Mouse (Mus musculus) thymus, postnatal 14 days (tissue): ENCODE data around the gene Eef1a2.

Experiments used
- DNase-seq: peaks from one replicate; pipeline ENCODE4 v3.0.0; 2021

Eef1a2 gene

GRCm38 (mm10) chr2:181128963-181129362 lies 27.9 kb downstream of the Eef1a2 start:
- DNase-seq = no peak

GRCm38 (mm10) chr2:181127786-181128185 lies 29.0 kb downstream of the Eef1a2 start:
- DNase-seq = no peak

GRCm38 (mm10) chr2:181125726-181126455 lies 30.9 kb downstream of the Eef1a2 start:
- no peak for DNase-seq

DNA sequence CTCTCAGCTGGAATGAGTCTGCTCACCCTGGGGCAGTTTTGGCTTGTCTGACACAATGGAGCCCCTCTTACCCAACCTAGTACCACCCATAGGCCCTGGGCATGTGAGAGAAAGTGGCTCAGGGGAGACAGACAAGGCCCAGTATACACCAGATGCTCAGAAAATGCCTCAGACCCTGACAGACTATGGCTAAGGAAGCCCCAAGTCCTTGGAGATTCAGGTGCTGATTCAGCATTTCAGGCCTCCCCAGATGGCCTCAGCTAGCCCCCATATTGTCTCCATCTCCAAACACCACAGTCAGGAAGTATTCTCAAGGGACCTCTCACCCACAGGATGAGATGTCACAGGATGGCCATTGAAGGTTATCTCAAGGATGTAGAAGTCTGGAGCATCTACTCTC lies 34.2 kb downstream of the Eef1a2 start:
- DNase-seq = no peak

- no peak for DNase-seq
Observed at GRCm38 (mm10) chr2:181120922-181121449, 35.8 kb downstream of the Eef1a2 start.

DNA sequence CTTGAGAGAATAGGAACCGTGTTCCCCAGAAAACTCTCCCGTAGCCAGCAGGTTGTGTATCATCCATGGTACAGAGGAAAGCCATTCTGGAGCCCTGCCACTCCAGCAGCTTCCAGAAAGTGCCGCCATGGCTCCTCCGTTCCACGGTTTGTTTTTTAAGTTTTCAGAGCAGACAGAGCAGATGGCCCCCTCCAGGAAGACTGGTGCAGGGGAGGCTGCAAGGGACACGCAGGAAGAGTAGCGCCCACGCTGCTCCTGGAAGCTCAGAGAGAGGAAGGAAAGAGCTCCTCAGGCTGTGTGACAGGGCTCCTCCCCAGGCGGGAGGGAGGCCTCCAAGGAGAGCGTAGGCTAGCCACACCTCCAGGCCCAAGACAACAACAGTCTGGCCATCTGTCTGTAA lies 36.9 kb downstream of the Eef1a2 start:
- no peak for DNase-seq

DNA sequence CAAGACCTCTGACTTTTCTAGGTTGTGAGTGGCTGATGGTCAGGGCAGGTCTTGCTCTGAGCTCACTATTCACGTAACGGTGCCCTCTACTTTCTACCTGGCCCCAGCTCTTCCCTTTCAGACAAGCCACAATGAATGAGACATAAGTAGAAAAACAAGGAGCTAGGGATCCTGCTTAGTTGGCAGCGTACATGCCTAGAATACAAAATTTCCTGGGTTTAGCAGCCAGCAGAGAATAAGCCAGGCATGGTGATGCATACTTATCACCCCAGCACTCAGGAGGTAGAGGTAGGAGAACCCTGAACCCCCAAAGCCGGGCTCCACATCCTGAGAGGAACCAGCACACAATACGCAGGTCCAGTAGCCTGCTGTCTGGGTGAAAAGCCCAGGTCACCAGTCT lies 40.4 kb downstream of the Eef1a2 start:
- no peak for DNase-seq

- no peak for DNase-seq
Observed at GRCm38 (mm10) chr2:181115367-181115766, 41.4 kb downstream of the Eef1a2 start.

DNA sequence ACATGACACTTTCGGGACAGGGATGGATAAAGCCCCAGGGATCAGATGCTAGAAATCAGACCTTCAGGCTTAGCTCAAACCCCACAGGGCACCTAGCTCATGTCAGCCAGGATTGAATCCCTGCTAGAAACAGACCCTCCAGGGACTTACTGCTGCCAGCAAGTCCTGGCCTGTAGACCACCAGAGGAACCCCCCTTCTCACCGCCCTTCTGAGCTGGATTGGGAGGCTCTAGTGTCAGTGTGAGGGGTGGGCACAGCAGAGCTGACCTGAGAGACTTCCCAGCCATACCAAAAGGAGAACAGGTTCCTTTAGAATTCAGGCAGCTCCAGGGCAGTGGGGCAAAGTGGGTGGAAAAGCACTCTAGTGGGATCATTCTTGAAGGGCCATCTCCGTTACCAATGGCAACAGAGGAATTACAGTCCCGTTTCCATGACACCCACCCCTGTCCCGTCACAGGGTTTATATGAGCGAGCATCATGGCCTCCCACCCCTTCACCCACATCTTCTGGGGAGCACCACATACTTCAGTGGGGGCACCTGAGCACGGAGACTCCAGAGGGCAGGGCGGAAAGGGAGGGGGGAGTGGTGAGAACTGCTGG lies 43.0 kb downstream of the Eef1a2 start:
- DNase-seq = no peak

DNA sequence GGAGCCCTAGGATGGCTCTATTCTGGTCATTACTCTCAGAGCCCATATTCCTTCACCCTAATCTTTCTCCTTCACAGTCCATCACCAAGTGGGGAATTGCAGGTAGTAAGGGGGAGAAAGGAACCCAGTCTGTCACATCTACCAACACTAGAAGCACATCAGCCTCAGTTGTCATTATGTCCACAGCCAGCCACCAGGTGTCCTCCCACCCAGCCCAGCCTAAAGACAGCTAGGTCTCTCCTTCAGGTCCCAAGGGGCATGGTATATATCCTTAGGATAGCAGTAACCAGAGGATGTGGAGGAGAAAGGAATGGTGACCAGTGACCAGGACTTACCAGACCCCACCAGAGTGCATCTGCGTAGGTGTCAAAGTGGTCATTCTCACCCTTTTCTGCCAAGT lies 45.1 kb downstream of the Eef1a2 start:
- no peak for DNase-seq

- no peak for DNase-seq
Observed at GRCm38 (mm10) chr2:181104111-181104510, 52.7 kb downstream of the Eef1a2 start.

GRCm38 (mm10) chr2:181102161-181102560 lies 54.7 kb downstream of the Eef1a2 start:
- DNase-seq = no peak

DNA sequence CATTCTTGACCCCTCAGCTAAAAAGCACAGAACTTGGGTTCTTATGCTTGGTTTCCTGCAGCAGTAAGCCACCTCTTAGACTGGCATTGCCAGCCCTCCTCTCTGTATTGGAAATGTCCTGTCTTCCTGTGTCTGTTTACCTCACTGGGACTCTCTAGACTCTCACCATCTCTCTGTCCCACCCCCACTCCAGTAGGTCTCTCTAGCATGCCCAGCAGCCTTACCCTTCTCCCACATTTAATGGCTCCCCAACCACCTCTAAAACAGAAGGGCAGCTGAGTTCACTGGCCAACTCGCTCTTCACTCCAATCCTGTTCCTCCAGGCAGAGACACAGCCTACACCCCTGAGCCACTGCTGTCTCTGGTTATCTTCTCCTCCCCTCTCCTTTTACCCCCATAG lies 55.2 kb downstream of the Eef1a2 start:
- DNase-seq = no peak

DNA sequence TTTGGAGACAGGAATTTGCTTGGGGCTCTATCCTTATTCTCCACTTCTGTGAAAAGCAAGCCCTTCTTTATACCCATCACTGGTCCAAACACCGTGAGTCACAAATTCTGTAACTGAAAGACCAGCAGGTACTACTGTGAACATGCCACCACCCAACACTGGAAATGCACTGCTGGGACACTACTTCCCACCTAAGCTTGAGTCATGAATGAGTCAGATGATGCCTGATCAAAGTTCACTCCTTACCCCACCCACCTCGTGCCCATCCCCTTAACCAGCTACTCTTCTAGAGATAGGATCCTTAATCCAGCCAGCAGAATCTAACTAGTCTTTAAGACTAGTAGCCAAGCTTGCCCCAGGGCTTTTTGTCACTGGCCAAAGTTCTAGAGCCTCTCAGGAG lies 56.7 kb downstream of the Eef1a2 start:
- no peak for DNase-seq
